Mouse (Mus musculus) T-cell, adult 66 days (primary cell): ENCODE measurements around the gene Pdzd8. TPM values are rescaled to one million over a fixed set of nuclear protein-coding genes. Genes with fewer than 3 reads are reported as not detected.

Experiments
- total RNA-seq, 2 experiments: library from RNA; stranded (reverse); gene quantifications; 3 replicates in 1 of 2; 4 replicates in 1 of 2; pipeline ENCODE4 v1.2.4; 2023

The Pdzd8 gene
- total RNA-seq: 10 to 100 TPM; 45.4 to 47.0 TPM

GRCm38 (mm10) chr19:59345658-59346283 lies at the start of gene Pdzd8:
Gene Pdzd8 (minus strand): TSS chr19:59345780.

GRCm38 (mm10) chr19:59321990-59322389 lies 23.6 kb downstream of the Pdzd8 start, which contains the start of gene Rps12-ps3:
Gene Rps12-ps3 (plus strand): TSS chr19:59322290.

GRCm38 (mm10) chr19:59260718-59261442 lies 84.7 kb downstream of the Pdzd8 start, which contains the start of gene Slc18a2:
Gene Slc18a2 (plus strand): TSS chr19:59260896.

Other genes with a start within 250 kb of the Pdzd8 start
- gene Vax1, start 175.7 kb downstream of the Pdzd8 start, total RNA-seq: not detected
- gene Kcnk18, start 126.6 kb downstream of the Pdzd8 start, total RNA-seq: not detected
- under 1 TPM; 0.68 to 0.99 TPM for gene Slc18a2, start 84.9 kb downstream of the Pdzd8 start, total RNA-seq
- gene Rps12-ps3, start 23.5 kb downstream of the Pdzd8 start, total RNA-seq: 1,000 to 10,000 TPM; 1,486 to 1,738 TPM
- not detected for gene Emx2, start 112.6 kb upstream of the Pdzd8 start, total RNA-seq